Mouse (Mus musculus) CH12.LX (cell line): ENCODE measurements around the gene Nol10. TPM values are rescaled to one million over a fixed set of nuclear protein-coding genes. Genes with fewer than 3 reads are reported as not detected.

Experiments used
- DNase-seq: peaks from one replicate; pipeline ENCODE4 v3.0.0-alpha.2; 2013; ENCODE audit errors: extremely low read depth
- H3K27ac ChIP-seq: 2 replicates; pipeline ENCODE4 v1.5.1; 2012; ENCODE audit warnings: low read depth, mild to moderate bottlenecking, control low read depth, moderate library complexity; ENCODE audit not compliant: insufficient read depth
- H3K27me3 ChIP-seq: replicated peaks from 2 replicates; pipeline ENCODE3; 2012; ENCODE audit warnings: inconsistent platforms
- H3K36me3 ChIP-seq, 2 experiments: replicated peaks in 1 of 2; 2 replicates each; pipeline versions ENCODE3 to v1.6.1; 2012; ENCODE audit warnings: inconsistent platforms in 1 of 2, low read length in 1 of 2, mild to moderate bottlenecking in 1 of 2, mixed read lengths in 1 of 2, moderate library complexity in 1 of 2; ENCODE audit not compliant: control insufficient read depth in 1 of 2, insufficient read depth in 1 of 2
- H3K4me1 ChIP-seq, 2 experiments: 2 replicates each; pipeline ENCODE4 v1.6.1; 2012; ENCODE audit warnings: inconsistent platforms in 1 of 2, moderate library complexity in 1 of 2; ENCODE audit not compliant: insufficient read depth in 2 of 2, control insufficient read depth in 1 of 2
- H3K4me2 ChIP-seq: 2 replicates; pipeline ENCODE4 v1.6.1; 2012; ENCODE audit warnings: low read depth, mild to moderate bottlenecking, control low read depth; ENCODE audit not compliant: poor library complexity, insufficient read depth, severe bottlenecking
- H3K4me3 ChIP-seq, 3 experiments: fragments of 150-350 bp in 1 of 3; sonication (generic) in 1 of 3; replicated peaks in 1 of 3; 2 replicates each; pipeline versions ENCODE3 to v1.5.1; 2011 to 2012; ENCODE audit warnings: low read depth in 2 of 3, low read length in 2 of 3, mild to moderate bottlenecking in 2 of 3, moderate library complexity in 2 of 3, control low read depth in 1 of 3, improper control_type of control experiment in 1 of 3, inconsistent platforms in 1 of 3, mixed read lengths in 1 of 3; ENCODE audit not compliant: poor library complexity in 1 of 3
- H3K79me2 ChIP-seq: replicated peaks from 2 replicates; pipeline ENCODE4 v1.6.1; 2012; ENCODE audit warnings: mild to moderate bottlenecking, moderate library complexity; ENCODE audit not compliant: control insufficient read depth, poor library complexity, insufficient read depth, severe bottlenecking; ENCODE audit errors: extremely low read depth
- H3K9ac ChIP-seq: 2 replicates; pipeline ENCODE4 v1.6.1; 2012; ENCODE audit warnings: low read depth, mild to moderate bottlenecking, control low read depth, moderate library complexity; ENCODE audit not compliant: insufficient read depth
- H3K9me3 ChIP-seq: replicated peaks from 2 replicates; pipeline ENCODE3; 2012; ENCODE audit warnings: low read length, inconsistent platforms, mixed read lengths
- BHLHE40 ChIP-seq: IDR thresholded peaks from 2 replicates; pipeline ENCODE4 v1.6.1; 2011; ENCODE audit warnings: mild to moderate bottlenecking, low read depth, low read length, improper control_type of control experiment
- CHD1 ChIP-seq: IDR thresholded peaks from 2 replicates; pipeline ENCODE4 v1.6.1; 2012; ENCODE audit warnings: low read depth, low read length, improper control_type of control experiment, inconsistent platforms
- CHD2 ChIP-seq: IDR thresholded peaks from 2 replicates; pipeline ENCODE4 v1.6.1; 2011; ENCODE audit warnings: low read length, improper control_type of control experiment
- CTCF ChIP-seq, 2 experiments: IDR thresholded peaks in 1 of 2; conservative IDR thresholded peaks in 1 of 2; 2 replicates each; pipeline ENCODE4 v1.5.1; 2011 to 2012; ENCODE audit warnings: low read depth in 2 of 2, low read length in 2 of 2, improper control_type of control experiment in 1 of 2, inconsistent platforms in 1 of 2, mild to moderate bottlenecking in 1 of 2, moderate library complexity in 1 of 2
- E2F4 ChIP-seq: IDR thresholded peaks from 2 replicates; pipeline ENCODE4 v1.6.1; 2011; ENCODE audit warnings: low read depth, low read length, improper control_type of control experiment; ENCODE audit not compliant: insufficient replicate concordance
- GABPA ChIP-seq: IDR thresholded peaks from 2 replicates; pipeline ENCODE4 v1.6.1; 2012; ENCODE audit warnings: low read depth, low read length, improper control_type of control experiment, inconsistent platforms; ENCODE audit not compliant: insufficient replicate concordance
- HCFC1 ChIP-seq: IDR thresholded peaks from 2 replicates; pipeline ENCODE4 v1.6.1; 2012; ENCODE audit warnings: low read depth, mild to moderate bottlenecking, inconsistent platforms, low read length, improper control_type of control experiment
- KAT2A ChIP-seq: IDR thresholded peaks from 2 replicates; pipeline ENCODE4 v1.6.1; 2012; ENCODE audit warnings: low read length, improper control_type of control experiment, inconsistent platforms; ENCODE audit not compliant: insufficient replicate concordance
- MAFK ChIP-seq: IDR thresholded peaks from 2 replicates; pipeline ENCODE4 v1.6.1; 2011; ENCODE audit warnings: low read length, improper control_type of control experiment; ENCODE audit not compliant: insufficient replicate concordance
- MAZ ChIP-seq: IDR thresholded peaks from 2 replicates; pipeline ENCODE4 v1.6.1; 2012; ENCODE audit warnings: low read depth, mild to moderate bottlenecking, inconsistent platforms, low read length, improper control_type of control experiment, moderate library complexity
- MYC ChIP-seq: IDR thresholded peaks from 2 replicates; pipeline ENCODE4 v1.6.1; 2011; ENCODE audit warnings: low read depth, mild to moderate bottlenecking, improper control_type of control experiment, low read length
- PAX5 ChIP-seq: IDR thresholded peaks from 2 replicates; pipeline ENCODE4 v1.6.1; 2012; ENCODE audit warnings: low read length, inconsistent platforms, mixed read lengths
- POLR2A ChIP-seq: IDR thresholded peaks from 2 replicates; pipeline ENCODE4 v1.6.1; 2011; ENCODE audit warnings: low read depth, mild to moderate bottlenecking, improper control_type of control experiment, low read length
- POLR2AphosphoS2 ChIP-seq: IDR thresholded peaks from 2 replicates; pipeline ENCODE4 v1.6.1; 2011; ENCODE audit warnings: low read depth, low read length, improper control_type of control experiment
- RAD21 ChIP-seq: IDR thresholded peaks from 2 replicates; pipeline ENCODE4 v1.6.1; 2011; ENCODE audit warnings: low read depth, mild to moderate bottlenecking, low read length, improper control_type of control experiment, moderate library complexity
- RCOR1 ChIP-seq: conservative IDR thresholded peaks from 2 replicates; pipeline ENCODE4 v1.6.1; 2012; ENCODE audit warnings: low read depth, mild to moderate bottlenecking, inconsistent platforms, low read length, improper control_type of control experiment
- SIN3A ChIP-seq: IDR thresholded peaks from 2 replicates; pipeline ENCODE4 v1.6.1; 2012; ENCODE audit warnings: low read length, improper control_type of control experiment, inconsistent platforms
- SMC3 ChIP-seq: IDR thresholded peaks from 2 replicates; pipeline ENCODE4 v1.6.1; 2011; ENCODE audit warnings: low read depth, low read length, improper control_type of control experiment
- USF1 ChIP-seq: IDR thresholded peaks from 2 replicates; pipeline ENCODE4 v1.6.1; 2014; ENCODE audit warnings: low read depth, mild to moderate bottlenecking, inconsistent platforms, low read length, improper control_type of control experiment
- USF2 ChIP-seq: conservative IDR thresholded peaks from 2 replicates; pipeline ENCODE4 v1.6.1; 2011; ENCODE audit warnings: low read depth, low read length, improper control_type of control experiment
- ZMIZ1 ChIP-seq: IDR thresholded peaks from 2 replicates; pipeline ENCODE4 v1.6.1; 2012; ENCODE audit warnings: low read depth, mild to moderate bottlenecking, inconsistent platforms, low read length, improper control_type of control experiment
- ZNF384 ChIP-seq: IDR thresholded peaks from 2 replicates; pipeline ENCODE4 v1.6.1; 2012; ENCODE audit warnings: low read depth, low read length, improper control_type of control experiment, inconsistent platforms
- dilution Hi-C: fragments of 300-500 bp; cut with MboI; formaldehyde crosslinking; loops from 2 replicates; pipeline ENCODE4 v1.14.3; 2020; ENCODE audit warnings: low sequenced_read_pairs; ENCODE audit not compliant: extremely low pct_unique_long_range_greater_than_20kb, extremely low pct_ligation_motif_present
- in situ Hi-C: fragments of 300-500 bp; cut with MboI; formaldehyde crosslinking; loops from 3 replicates; pipeline ENCODE4 v1.14.3; 2019; ENCODE audit warnings: low sequenced_read_pairs, low pct_ligation_motif_present, low pct_unique_long_range_greater_than_20kb, mixed read lengths
- polyA plus RNA-seq: library from polyadenylated mRNA; unstranded; fragments of >175 nt; gene quantifications from 2 replicates; pipeline ENCODE4 v1.2.1, GENCODE M21; 2012; ENCODE audit warnings: low read depth; ENCODE audit not compliant: insufficient read length
- total RNA-seq, 2 experiments: library from RNA; depleted of rRNA; stranded (reverse); fragments of 300-350 nt in 1 of 2; fragments of >200 nt in 1 of 2; gene quantifications; 2 replicates each; pipeline ENCODE4 v1.2.3; 2012 to 2014

The Nol10 gene
- total and polyA plus RNA-seq, 3 experiments: 10.9 to 65.8 (median 14.5) TPM

DNA sequence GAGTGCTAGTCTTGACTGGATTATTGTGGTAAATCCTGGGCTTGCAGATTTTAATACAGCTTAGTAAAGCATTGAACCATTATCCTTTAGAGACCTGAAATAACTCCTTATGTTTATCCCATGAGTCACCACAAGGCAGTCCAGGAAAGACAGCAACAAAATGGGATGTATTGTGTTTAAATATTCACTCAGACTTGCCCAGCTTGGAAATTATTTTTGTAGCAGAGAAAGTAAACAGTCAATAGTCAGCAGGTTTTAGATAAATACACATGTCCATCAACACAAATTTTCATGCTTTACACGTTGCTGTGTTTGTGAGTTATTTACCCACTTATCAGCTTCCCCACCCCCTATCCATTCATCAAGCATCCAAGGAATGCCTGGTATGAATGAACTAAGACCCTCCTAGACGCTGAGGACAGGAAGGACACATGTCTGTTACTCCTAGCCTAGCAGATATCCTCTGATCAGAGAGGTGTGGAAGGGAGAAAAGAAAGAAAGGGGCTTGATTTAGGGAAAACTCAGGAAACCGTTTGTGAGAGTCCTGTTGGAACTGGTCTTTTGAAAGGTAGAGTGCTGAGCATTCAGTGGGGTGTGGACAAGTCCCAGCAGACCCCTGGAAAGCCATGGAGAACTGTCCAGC is 72.0 kb downstream of the Nol10 start:
- Histone ChIP-seq H3K4me1 (peaks cover 0 to 24% of the 10 kb centered on the region in 2 experiments; a peak in 2 of 4 replicates), H3K4me3 (no peak overlapping the region), H3K27ac (no peak overlapping the region), H3K4me2 (no peak overlapping the region), H3K27me3 (no peaks in the 10 kb centered on the region), H3K79me2 (no peaks in the 10 kb centered on the region), H3K36me3 (peaks cover 57 to 91% of the 10 kb centered on the region in 2 experiments), H3K9ac (no peak overlapping the region), H3K9me3 (no peaks in the 10 kb centered on the region)
- dilution Hi-C loops: no loop called here
- in situ Hi-C loops: no loop called here
- TF ChIP-seq USF1 (no peak), KAT2A (no peak), SMC3 (no peak), GABPA (no peak), ZNF384 (no peak), MYC (no peak)
- no peak for DNase-seq

DNA sequence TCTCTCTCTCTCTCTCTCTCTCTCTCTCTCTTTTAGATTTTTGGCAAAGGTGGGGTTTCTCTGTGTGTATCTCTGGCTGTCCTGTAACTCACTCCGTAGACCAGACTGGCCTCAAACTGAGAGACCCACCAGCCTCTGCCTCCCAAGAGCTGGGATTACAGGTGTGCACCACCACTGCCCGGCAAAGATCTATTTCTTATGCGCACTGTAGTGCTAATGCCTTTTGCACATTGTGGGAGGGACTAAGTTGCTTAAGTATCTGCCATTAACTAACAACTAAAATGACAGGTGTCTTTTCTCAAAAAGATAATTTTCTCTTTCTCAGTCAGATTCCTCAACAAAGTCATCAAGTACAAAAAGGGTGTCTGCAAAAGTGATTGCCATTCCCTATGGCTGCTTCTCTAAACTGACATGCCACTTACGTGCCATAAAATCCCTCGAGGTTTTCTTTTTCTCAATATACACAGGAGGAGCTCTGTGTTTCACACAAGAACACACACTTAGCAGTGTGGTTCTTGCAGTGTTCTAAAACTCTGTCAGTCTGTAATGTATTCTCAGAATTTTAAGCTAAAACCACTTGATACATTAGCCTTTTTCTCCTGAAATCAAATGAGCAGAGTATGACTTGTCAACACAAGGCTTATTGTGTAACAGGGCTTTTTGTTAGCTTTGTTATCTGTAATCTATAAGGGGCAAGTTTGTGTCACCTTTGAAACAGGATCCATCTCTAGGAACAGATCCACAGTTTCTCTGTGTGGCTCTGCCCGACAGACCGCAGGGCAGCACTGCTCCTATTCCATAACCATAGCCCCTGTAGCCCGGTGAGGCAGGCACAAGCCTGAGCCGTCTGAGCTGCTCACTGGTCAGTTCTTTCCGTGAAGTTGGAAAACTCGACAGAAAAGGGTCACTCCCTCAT is 77.3 kb downstream of the Nol10 start:
- no peaks in the 10 kb centered on the region for H3K79me2 ChIP-seq
- H3K4me2 ChIP-seq: no peak overlapping the region
- H3K4me3 ChIP-seq: no peak overlapping the region
- H3K36me3 ChIP-seq: peaks cover 33 to 91% of the 10 kb centered on the region in 2 experiments
- no peak overlapping the region for H3K27ac ChIP-seq
- no peaks in the 10 kb centered on the region for H3K27me3 ChIP-seq
- TF ChIP-seq RCOR1 (no peak), E2F4 (no peak), RAD21 (no peak), POLR2A (no peak)
- H3K9me3 ChIP-seq: no peaks in the 10 kb centered on the region
- in situ Hi-C loops: no loop called here
- dilution Hi-C loops: no loop called here
- DNase-seq: no peak
- H3K9ac ChIP-seq: no peak overlapping the region
- peaks cover 3 to 64% of the 10 kb centered on the region in 2 experiments; a peak in 3 of 4 replicates for H3K4me1 ChIP-seq

DNA sequence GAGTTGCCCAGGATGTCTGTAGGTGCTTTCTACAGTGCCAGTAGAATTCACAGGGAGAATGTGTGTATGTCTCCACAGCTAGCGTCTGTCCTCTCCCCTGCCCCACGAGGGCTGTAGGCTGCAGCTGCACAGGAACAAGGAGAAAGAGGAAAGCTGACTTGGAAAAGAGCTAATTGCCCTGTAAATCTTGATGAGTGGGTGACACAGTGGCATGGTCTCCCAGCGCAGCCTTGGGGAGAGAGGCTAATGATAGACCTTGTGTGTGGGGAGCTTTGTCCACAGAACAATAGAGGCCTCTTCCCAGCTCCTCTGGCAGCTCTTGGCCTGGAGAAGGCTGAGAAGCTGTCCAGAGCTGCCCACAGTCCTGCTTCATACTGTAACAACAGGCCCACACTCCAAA is 78.5 kb downstream of the Nol10 start:
- no peaks in the 10 kb centered on the region for H3K79me2 ChIP-seq
- dilution Hi-C loops: no loop called here
- no peak overlapping the region for H3K9ac ChIP-seq
- no peaks in the 10 kb centered on the region for H3K27me3 ChIP-seq
- H3K4me1 ChIP-seq: peaks cover 13 to 73% of the 10 kb centered on the region in 2 experiments
- peaks cover 27 to 83% of the 10 kb centered on the region in 2 experiments for H3K36me3 ChIP-seq
- no peak overlapping the region for H3K4me2 ChIP-seq
- no peak overlapping the region for H3K4me3 ChIP-seq
- in situ Hi-C loops: no loop called here
- H3K9me3 ChIP-seq: no peaks in the 10 kb centered on the region
- no peak for DNase-seq
- no peak for TF ChIP-seq MAZ
- no peak for TF ChIP-seq SIN3A
- no peak for TF ChIP-seq PAX5
- no peak for TF ChIP-seq CHD1
- no peak for TF ChIP-seq HCFC1
- no peak for TF ChIP-seq BHLHE40
- TF ChIP-seq USF2: no peak
- no peak for TF ChIP-seq MAFK
- no peak for TF ChIP-seq MYC
- TF ChIP-seq USF1: no peak
- no peak for TF ChIP-seq POLR2AphosphoS2
- TF ChIP-seq ZMIZ1: no peak
- TF ChIP-seq CHD2: no peak
- no peak for TF ChIP-seq SMC3
- TF ChIP-seq RAD21: no peak
- no peak for TF ChIP-seq E2F4
- TF ChIP-seq CTCF (conservative IDR thresholded peaks at IDR 0.05 in 1 of 2, IDR thresholded peaks at IDR 0.05 in 1 of 2; ENCODE audit: low read depth in 2 of 2, low read length in 2 of 2): no peak
- no peak overlapping the region for H3K27ac ChIP-seq
